Mouse (Mus musculus) lung, postnatal 0 days (tissue): ENCODE measurements around the gene Fam25c. TPM values are rescaled to one million over a fixed set of nuclear protein-coding genes. Genes with fewer than 3 reads are reported as not detected.

Experiments
- ATAC-seq: fragments of 200-750 bp; cut with Nextera tagmentation; 2 replicates; pipeline ENCODE4 v1.8.0; 2017; ENCODE audit warnings: moderate library complexity
- DNase-seq: peaks from one replicate; pipeline ENCODE4 v3.0.0-alpha.2; 2016; ENCODE audit warnings: low spot score
- H3K27ac ChIP-seq: fragments of 300-500 bp; sonication (generic); 2 replicates; pipeline ENCODE4 v1.5.1; 2014; ENCODE audit warnings: antibody characterized with exemption, mild to moderate bottlenecking, low read length, mixed read lengths
- H3K27me3 ChIP-seq: fragments of 300-500 bp; sonication (generic); replicated peaks from 2 replicates; pipeline ENCODE4 v1.6.1; 2014; ENCODE audit warnings: low read length, mixed read lengths; ENCODE audit not compliant: insufficient read depth
- H3K36me3 ChIP-seq: fragments of 300-500 bp; sonication (generic); 2 replicates; pipeline ENCODE4 v1.6.1; 2014; ENCODE audit warnings: low read length, mixed read lengths; ENCODE audit not compliant: insufficient read depth
- H3K4me1 ChIP-seq: fragments of 300-500 bp; sonication (generic); 2 replicates; pipeline ENCODE4 v1.6.1; 2014; ENCODE audit warnings: antibody characterized with exemption, low read depth, low read length, mixed read lengths; ENCODE audit not compliant: insufficient read depth
- H3K4me2 ChIP-seq: fragments of 300-500 bp; sonication (generic); replicated peaks from 2 replicates; pipeline ENCODE4 v1.6.1; 2014; ENCODE audit warnings: low read depth, mild to moderate bottlenecking, low read length, moderate library complexity, mixed read lengths
- H3K4me3 ChIP-seq: fragments of 300-500 bp; sonication (generic); 2 replicates; pipeline ENCODE4 v1.5.1; 2014; ENCODE audit warnings: low read depth, low read length
- H3K9ac ChIP-seq: fragments of 300-500 bp; sonication (generic); replicated peaks from 2 replicates; pipeline ENCODE4 v1.6.1; 2014; ENCODE audit warnings: low read depth, mild to moderate bottlenecking
- H3K9me3 ChIP-seq: fragments of 300-500 bp; sonication (generic); 2 replicates; pipeline ENCODE4 v1.6.1; 2016; ENCODE audit warnings: low read length, mixed read lengths
- CTCF ChIP-seq: IDR thresholded peaks from 2 replicates; pipeline ENCODE4 v1.5.1; 2016; ENCODE audit warnings: antibody characterized with exemption, mild to moderate bottlenecking
- EP300 ChIP-seq: IDR thresholded peaks from 2 replicates; pipeline ENCODE4 v1.6.1; 2016; ENCODE audit warnings: antibody characterized with exemption, mild to moderate bottlenecking, control low read depth
- WGBS: fragments of 180-500 bp; shearing (Covaris S2); extraction: QIAGEN DNeasy Blood & Tissue Kit; methylation state at CpG from one replicate; pipeline ENCODE4 v1.1.7; 2014; 5-methylcytosine and 5-hydroxymethylcytosine counted together
- polyA plus RNA-seq: library from polyadenylated mRNA; unstranded; fragments of >200 nt; fragmentation: Nextera tagmentation; extraction: Ambion mirVana; gene quantifications from 2 replicates; pipeline ENCODE4 v1.2.1, GENCODE M21; 2015

Fam25c gene
- 0.45 TPM in 1 of 2 replicates, not detected in the other for polyA plus RNA-seq

- Histone ChIP-seq H3K9me3 (no peaks in the 10 kb centered on the region), H3K27me3 (no peaks in the 10 kb centered on the region), H3K27ac (no peak within 1 kb of the TSS), H3K4me2 (no peak within 1 kb of the TSS), H3K36me3 (no peaks in the 10 kb centered on the region), H3K4me3 (no peak within 1 kb of the TSS), H3K4me1 (no peaks in the 10 kb centered on the region), H3K9ac (no peak within 1 kb of the TSS)
- WGBS, result 62% methylated on average over 6 of the region's 6 CpGs
- no peak for DNase-seq
- peak; percentile 25; the same call in 1 of the 2 replicates for ATAC-seq
- TF ChIP-seq EP300, result no peak
- TF ChIP-seq CTCF, result no peak
Observed at GRCm38 (mm10) chr14:34355301-34355700, at the start of gene Fam25c. TSS of gene Fam25c (minus strand) at chr14:34355433.

DNA sequence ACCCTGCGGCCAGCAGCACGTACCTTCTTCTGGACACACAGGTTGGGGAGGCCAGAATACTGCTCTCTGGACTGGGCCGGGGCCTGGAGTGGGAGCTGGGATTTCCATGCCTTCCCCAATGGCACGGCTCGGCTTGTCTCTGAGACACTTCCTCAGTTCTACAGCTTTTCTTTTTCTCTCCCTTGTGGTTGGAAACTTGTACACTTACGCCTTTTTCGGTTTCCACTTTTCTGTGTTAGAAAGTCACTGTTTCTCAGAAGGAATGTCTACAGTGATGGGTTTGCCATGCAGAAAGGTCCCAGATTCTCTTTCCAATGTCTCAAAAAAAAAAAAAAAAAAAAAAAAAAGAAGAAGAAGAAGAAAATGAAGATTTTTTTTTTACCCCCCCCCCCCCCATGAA, 48.2 kb upstream of the Fam25c start:
- no peaks in the 10 kb centered on the region for H3K9me3 ChIP-seq
- no peak for ATAC-seq
- H3K9ac ChIP-seq, result no peak overlapping the region
- H3K4me3 ChIP-seq, result no peak overlapping the region
- no peak overlapping the region for H3K27ac ChIP-seq
- no peaks in the 10 kb centered on the region for H3K4me1 ChIP-seq
- H3K36me3 ChIP-seq, result 0 out of 2 replicates have a peak, but pooled peaks cover 4% of the 10 kb centered on the region
- TF ChIP-seq CTCF, result no peak
- TF ChIP-seq EP300, result no peak
- 96% methylated on average over 7 of the region's 7 CpGs for WGBS
- H3K4me2 ChIP-seq, result no peak overlapping the region
- no peaks in the 10 kb centered on the region for H3K27me3 ChIP-seq
- no peak for DNase-seq

- Histone ChIP-seq H3K9ac (no peak overlapping the region), H3K4me3 (no peak overlapping the region), H3K36me3 (0 out of 2 replicates have a peak, but pooled peaks cover 4% of the 10 kb centered on the region), H3K9me3 (no peaks in the 10 kb centered on the region), H3K4me1 (no peaks in the 10 kb centered on the region), H3K27me3 (no peaks in the 10 kb centered on the region), H3K27ac (no peak overlapping the region), H3K4me2 (no peak overlapping the region)
- 42% methylated on average over 8 of the region's 8 CpGs for WGBS
- ATAC-seq, result no peak
- no peak for DNase-seq
- TF ChIP-seq EP300 (no peak), CTCF (no peak)
Observed at GRCm38 (mm10) chr14:34402871-34403270, 47.6 kb upstream of the Fam25c start.

- TF ChIP-seq EP300 (no peak), CTCF (peak; percentile 99)
- DNase-seq, result peak; percentile 69
- Histone ChIP-seq H3K4me3 (no peak overlapping the region), H3K9me3 (no peaks in the 10 kb centered on the region), H3K4me2 (no peak overlapping the region), H3K27ac (no peak overlapping the region), H3K27me3 (no peaks in the 10 kb centered on the region), H3K9ac (no peak overlapping the region), H3K4me1 (no peaks in the 10 kb centered on the region), H3K36me3 (0 out of 2 replicates have a peak, but pooled peaks cover 4% of the 10 kb centered on the region)
- 48% methylated on average over 6 of the region's 6 CpGs for WGBS
- ATAC-seq, result peak; percentile 19; the same call in 1 of the 2 replicates
Observed at GRCm38 (mm10) chr14:34401135-34401534, 45.9 kb upstream of the Fam25c start.

- 83% methylated on average over 3 of the region's 3 CpGs for WGBS
- TF ChIP-seq CTCF (no peak), EP300 (no peak)
- DNase-seq (no peak), ATAC-seq (no peak)
- no peak overlapping the region for H3K27ac ChIP-seq
- H3K36me3 ChIP-seq, result 0 out of 2 replicates have a peak, but pooled peaks cover 4% of the 10 kb centered on the region
- H3K4me3 ChIP-seq, result no peak overlapping the region
- no peak overlapping the region for H3K9ac ChIP-seq
- no peaks in the 10 kb centered on the region for H3K4me1 ChIP-seq
- no peaks in the 10 kb centered on the region for H3K9me3 ChIP-seq
- no peaks in the 10 kb centered on the region for H3K27me3 ChIP-seq
- H3K4me2 ChIP-seq, result no peak overlapping the region
Observed at GRCm38 (mm10) chr14:34400021-34400420, 44.8 kb upstream of the Fam25c start.

- Histone ChIP-seq H3K9ac (no peak overlapping the region), H3K36me3 (0 out of 2 replicates have a peak, but pooled peaks cover 4% of the 10 kb centered on the region), H3K4me1 (no peaks in the 10 kb centered on the region), H3K4me3 (no peak overlapping the region), H3K27me3 (no peaks in the 10 kb centered on the region), H3K27ac (no peak overlapping the region), H3K4me2 (no peak overlapping the region), H3K9me3 (no peaks in the 10 kb centered on the region)
- ATAC-seq (no peak), DNase-seq (no peak)
- TF ChIP-seq EP300 (no peak), CTCF (no peak)
- WGBS, result 89% methylated on average over 6 of the region's 6 CpGs
Observed at GRCm38 (mm10) chr14:34399301-34399700, 44.1 kb upstream of the Fam25c start.

DNA sequence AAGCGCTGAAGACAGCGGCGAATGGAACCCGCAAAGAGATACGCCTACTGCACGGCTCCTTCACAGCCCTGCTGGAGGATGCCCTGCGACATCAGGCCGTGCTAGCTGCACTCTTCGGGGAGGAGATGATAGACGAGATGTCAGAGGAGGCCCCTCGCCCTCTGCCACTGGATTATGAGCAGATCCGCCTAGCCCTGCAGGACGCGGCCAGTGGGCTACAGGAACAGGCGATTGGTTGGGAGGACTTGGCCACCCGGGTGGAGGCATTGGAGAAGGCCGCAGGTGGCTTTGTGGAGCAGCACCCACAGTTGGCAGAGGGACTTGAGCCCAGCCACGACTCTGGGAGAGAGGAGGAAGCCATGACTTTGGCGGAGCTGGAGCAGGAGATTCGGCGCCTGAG, 43.7 kb upstream of the Fam25c start:
- H3K36me3 ChIP-seq, result 0 out of 2 replicates have a peak, but pooled peaks cover 4% of the 10 kb centered on the region

More for the DNA sequence above, 43.7 kb upstream of the Fam25c start:
- Histone ChIP-seq H3K9ac (no peak overlapping the region), H3K9me3 (no peaks in the 10 kb centered on the region), H3K4me1 (no peaks in the 10 kb centered on the region), H3K4me3 (no peak overlapping the region), H3K4me2 (no peak overlapping the region), H3K27ac (no peak overlapping the region), H3K27me3 (no peaks in the 10 kb centered on the region)
- DNase-seq (no peak), ATAC-seq (no peak)
- TF ChIP-seq EP300 (no peak), CTCF (no peak)
- WGBS, result 90% methylated on average over 21 of the region's 21 CpGs
